Mouse (Mus musculus): Measurements from ENCODE around the gene Sptbn4. TPM values are rescaled to one million over a fixed set of nuclear protein-coding genes. Genes with fewer than 3 reads are reported as not detected.
A peak's percentile ranks its signal among the peaks of the same experiment; 100 is the strongest.

The Sptbn4 gene
- polyA plus RNA-seq, 1 experiment from 2014 or later: 0.28 TPM

DNA sequence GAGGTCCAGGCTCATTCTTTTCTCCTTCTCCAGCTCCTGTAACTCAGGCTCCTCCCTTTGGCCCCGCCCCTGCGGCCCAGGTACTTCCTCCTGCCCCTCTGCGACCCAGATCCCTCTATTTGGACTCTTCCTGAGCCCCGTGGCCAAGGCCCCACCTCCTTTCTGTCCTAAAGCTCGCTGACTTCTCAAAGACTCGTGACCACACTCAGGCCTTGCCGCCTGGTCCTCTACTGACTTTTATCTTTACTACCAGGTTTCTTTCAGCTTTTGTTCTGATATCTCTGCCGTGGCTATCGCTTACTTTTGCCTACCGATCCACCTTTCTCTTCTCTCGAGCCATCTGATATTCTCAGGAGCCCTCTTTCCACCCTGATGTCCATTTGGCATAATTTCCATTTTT, 79.5 kb downstream of the Sptbn4 start:
- Histone ChIP-seq H3K9ac (replicated peaks; ENCODE audit: low read length) (no peak overlapping the region), H3K27me3 (ENCODE audit: control insufficient read depth, insufficient read depth, low read length) (peaks cover 88% of the 10 kb centered on the region), H3K27ac (replicated peaks; ENCODE audit: low read depth, low read length) (no peak overlapping the region), H3K4me2 (ENCODE audit: low read depth, low read length) (no peak overlapping the region; the same call in 1 of the 2 replicates), H3K4me3 (ENCODE audit: low read depth, low read length) (no peak overlapping the region), H3K36me3 (replicated peaks; ENCODE audit: control insufficient read depth, insufficient read depth, low read depth, low read length) (no peaks in the 10 kb centered on the region), H3K9me3 (replicated peaks; ENCODE audit: control insufficient read depth, low read length) (peaks cover 3% of the 10 kb centered on the region), H3K4me1 (ENCODE audit: control insufficient read depth, insufficient read depth, low read length) (no peaks in the 10 kb centered on the region; the same call in 1 of the 2 replicates)
- no peak for ATAC-seq (replicated peaks; ENCODE audit: insufficient number of reproducible peaks, low FRiP score, low TSS enrichment, low read depth)
- WGBS: 12% methylated on average over 11 of the region's 11 CpGs
- peak; percentile 20 for DNase-seq (ENCODE audit: low spot score)

DNA sequence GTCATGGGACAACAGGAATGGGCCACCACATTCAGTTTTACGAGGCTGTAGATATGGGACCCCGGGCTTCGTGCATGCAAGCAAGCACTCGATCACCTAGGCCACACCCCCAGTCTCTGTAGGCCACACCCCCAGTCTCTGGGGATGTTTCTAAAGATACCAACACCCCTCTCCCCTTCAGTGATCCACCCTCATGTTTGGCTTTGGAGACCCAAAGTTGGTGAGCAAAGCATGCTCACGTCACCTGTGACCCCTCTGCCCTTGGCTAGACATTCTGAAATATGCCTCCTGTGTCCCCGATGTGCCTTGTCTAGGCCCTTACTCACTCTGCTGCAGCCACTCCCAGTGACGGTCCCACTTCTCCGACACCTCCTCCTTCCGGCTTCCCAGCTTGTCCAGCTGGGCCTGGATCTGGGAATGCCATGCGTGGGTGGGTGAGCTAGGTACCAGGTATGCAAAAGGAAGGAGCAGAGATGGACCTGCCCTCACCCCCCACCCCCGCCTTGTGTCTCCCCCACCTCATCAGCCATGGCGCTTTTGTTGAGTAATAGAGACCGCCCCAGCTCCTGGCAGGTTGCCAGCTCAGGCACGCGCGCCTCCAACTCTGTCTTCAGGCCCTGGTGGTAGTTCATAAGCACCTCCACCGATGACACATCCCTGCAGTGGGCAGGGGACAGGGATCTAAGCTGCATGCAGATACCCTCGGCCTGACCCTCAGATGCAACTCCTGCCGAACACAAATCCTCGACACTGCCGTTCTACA, 81.2 kb downstream of the Sptbn4 start:
- no peak overlapping the region for H3K4me2 ChIP-seq (ENCODE audit: low read depth, low read length)
- no peaks in the 10 kb centered on the region; the same call in 1 of the 2 replicates for H3K4me1 ChIP-seq (ENCODE audit: control insufficient read depth, insufficient read depth, low read length)
- 40% methylated on average over 21 of the region's 21 CpGs for WGBS
- ATAC-seq (replicated peaks; ENCODE audit: insufficient number of reproducible peaks, low FRiP score, low TSS enrichment, low read depth): no peak
- H3K4me3 ChIP-seq (ENCODE audit: low read depth, low read length): no peak overlapping the region
- DNase-seq (ENCODE audit: low spot score): no peak
- H3K9ac ChIP-seq (replicated peaks; ENCODE audit: low read length): no peak overlapping the region
- no peak overlapping the region for H3K27ac ChIP-seq (replicated peaks; ENCODE audit: low read depth, low read length)
- no peaks in the 10 kb centered on the region for H3K36me3 ChIP-seq (replicated peaks; ENCODE audit: control insufficient read depth, insufficient read depth, low read depth, low read length)
- H3K9me3 ChIP-seq (replicated peaks; ENCODE audit: control insufficient read depth, low read length): peaks cover 3% of the 10 kb centered on the region
- H3K27me3 ChIP-seq (ENCODE audit: control insufficient read depth, insufficient read depth, low read length): peaks cover 77% of the 10 kb centered on the region

DNA sequence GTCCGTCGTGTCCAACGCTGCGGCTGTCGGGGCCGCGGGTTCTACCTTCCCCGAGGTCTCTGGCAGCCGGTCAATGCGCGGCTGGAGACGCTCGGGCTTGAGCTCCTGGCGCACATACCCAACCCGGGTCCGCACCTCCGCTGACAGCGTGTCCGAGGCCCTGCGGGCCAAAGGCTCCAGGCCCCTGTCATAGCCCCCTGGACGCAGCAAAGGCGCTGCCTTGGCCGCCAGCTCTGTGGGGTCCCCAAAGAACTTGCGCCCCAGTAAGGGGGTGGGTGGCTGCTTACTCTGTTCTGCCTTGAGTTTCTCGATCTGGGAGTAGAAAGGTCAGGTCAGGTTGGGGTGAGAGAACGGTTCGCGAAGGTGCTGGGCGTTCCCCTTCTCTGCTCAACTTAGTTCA, 83.1 kb downstream of the Sptbn4 start:
- no peaks in the 10 kb centered on the region for H3K36me3 ChIP-seq (replicated peaks; ENCODE audit: control insufficient read depth, insufficient read depth, low read depth, low read length)
- H3K27me3 ChIP-seq (ENCODE audit: control insufficient read depth, insufficient read depth, low read length): peaks cover 63% of the 10 kb centered on the region
- no peak overlapping the region for H3K4me2 ChIP-seq (ENCODE audit: low read depth, low read length)
- DNase-seq (ENCODE audit: low spot score) (no peak), ATAC-seq (replicated peaks; ENCODE audit: insufficient number of reproducible peaks, low FRiP score, low TSS enrichment, low read depth) (no peak)
- H3K4me3 ChIP-seq (ENCODE audit: low read depth, low read length): no peak overlapping the region; the same call in 1 of the 2 replicates
- no peak overlapping the region for H3K9ac ChIP-seq (replicated peaks; ENCODE audit: low read length)
- no peak overlapping the region for H3K27ac ChIP-seq (replicated peaks; ENCODE audit: low read depth, low read length)
- 2% methylated on average over 29 of the region's 29 CpGs for WGBS
- H3K4me1 ChIP-seq (ENCODE audit: control insufficient read depth, insufficient read depth, low read length): no peaks in the 10 kb centered on the region; the same call in 1 of the 2 replicates
- H3K9me3 ChIP-seq (replicated peaks; ENCODE audit: control insufficient read depth, low read length): no peaks in the 10 kb centered on the region

DNA sequence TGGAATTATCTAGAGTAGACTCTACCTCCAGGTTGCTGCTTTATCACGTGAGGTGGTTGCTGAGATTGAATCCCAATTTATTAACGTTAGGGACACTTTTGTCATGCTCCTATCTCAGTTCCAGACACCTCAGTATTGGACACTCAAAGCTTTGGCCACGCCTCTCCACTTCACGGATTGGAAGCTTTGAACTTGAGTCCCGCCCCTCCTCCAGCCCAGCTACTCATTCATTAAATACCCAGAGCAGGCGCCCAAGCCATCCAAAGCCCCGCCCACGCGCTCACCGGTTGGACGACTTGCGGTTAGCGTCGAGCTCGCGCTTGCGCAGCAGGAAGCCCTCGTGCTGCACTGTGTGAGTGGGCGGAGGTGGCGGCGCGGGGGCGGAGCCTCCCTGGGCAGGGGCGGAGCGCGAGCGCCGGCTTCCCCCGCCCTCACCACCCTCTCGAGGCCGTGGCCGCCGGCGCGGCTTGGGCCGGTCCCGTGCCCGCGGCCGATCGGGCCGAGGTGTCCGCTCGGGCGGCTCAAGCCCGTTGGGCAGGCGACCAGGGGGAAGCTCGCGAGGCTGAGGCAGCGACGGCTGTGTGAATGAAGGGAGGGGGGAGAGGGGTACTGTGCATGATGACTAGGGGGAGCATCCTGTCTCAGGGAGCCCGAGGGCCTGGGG, 86.1 kb downstream of the Sptbn4 start:
- Histone ChIP-seq H3K4me2 (ENCODE audit: low read depth, low read length) (peak overlapping the region; percentile 90), H3K36me3 (replicated peaks; ENCODE audit: control insufficient read depth, insufficient read depth, low read depth, low read length) (no peaks in the 10 kb centered on the region), H3K27ac (replicated peaks; ENCODE audit: low read depth, low read length) (no peak overlapping the region), H3K4me1 (ENCODE audit: control insufficient read depth, insufficient read depth, low read length) (no peaks in the 10 kb centered on the region; the same call in 1 of the 2 replicates), H3K27me3 (ENCODE audit: control insufficient read depth, insufficient read depth, low read length) (peaks cover 41% of the 10 kb centered on the region), H3K9ac (replicated peaks; ENCODE audit: low read length) (peak overlapping the region; percentile 62), H3K4me3 (ENCODE audit: low read depth, low read length) (peak overlapping the region; percentile 47), H3K9me3 (replicated peaks; ENCODE audit: control insufficient read depth, low read length) (no peaks in the 10 kb centered on the region)
- peak; percentile 100 for DNase-seq (ENCODE audit: low spot score)
- 0% methylated on average over 52 of the region's 52 CpGs for WGBS
- peak; percentile 93 for ATAC-seq (replicated peaks; ENCODE audit: insufficient number of reproducible peaks, low FRiP score, low TSS enrichment, low read depth)

DNA sequence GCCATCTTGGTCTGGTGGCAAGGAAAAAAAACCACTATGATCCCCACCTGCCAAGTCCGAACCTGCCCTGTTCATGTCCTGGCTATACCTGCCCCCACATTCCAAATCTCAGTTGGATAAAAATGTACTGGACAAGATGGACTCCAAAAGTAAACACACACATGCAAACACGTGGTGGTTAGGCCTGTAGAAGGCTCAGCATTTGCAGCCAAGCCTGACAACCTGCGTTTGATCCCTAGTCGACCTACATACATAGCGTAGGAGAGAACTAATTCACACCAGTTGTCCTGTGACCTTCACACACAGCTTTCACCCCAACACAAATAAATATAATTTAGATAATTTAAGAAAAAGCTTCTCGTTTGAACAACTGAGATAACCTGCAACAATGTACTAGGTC, 86.7 kb downstream of the Sptbn4 start:
- peaks cover 34% of the 10 kb centered on the region for H3K27me3 ChIP-seq (ENCODE audit: control insufficient read depth, insufficient read depth, low read length)
- H3K36me3 ChIP-seq (replicated peaks; ENCODE audit: control insufficient read depth, insufficient read depth, low read depth, low read length): no peaks in the 10 kb centered on the region
- H3K4me3 ChIP-seq (ENCODE audit: low read depth, low read length): peak overlapping the region; percentile 10; the same call in 1 of the 2 replicates
- no peaks in the 10 kb centered on the region for H3K9me3 ChIP-seq (replicated peaks; ENCODE audit: control insufficient read depth, low read length)
- no peaks in the 10 kb centered on the region; the same call in 1 of the 2 replicates for H3K4me1 ChIP-seq (ENCODE audit: control insufficient read depth, insufficient read depth, low read length)
- ATAC-seq (replicated peaks; ENCODE audit: insufficient number of reproducible peaks, low FRiP score, low TSS enrichment, low read depth) (no peak), DNase-seq (ENCODE audit: low spot score) (no peak)
- H3K9ac ChIP-seq (replicated peaks; ENCODE audit: low read length): no peak overlapping the region
- 49% methylated on average over 6 of the region's 6 CpGs for WGBS
- H3K4me2 ChIP-seq (ENCODE audit: low read depth, low read length): peak overlapping the region; percentile 36
- no peak overlapping the region for H3K27ac ChIP-seq (replicated peaks; ENCODE audit: low read depth, low read length)

DNA sequence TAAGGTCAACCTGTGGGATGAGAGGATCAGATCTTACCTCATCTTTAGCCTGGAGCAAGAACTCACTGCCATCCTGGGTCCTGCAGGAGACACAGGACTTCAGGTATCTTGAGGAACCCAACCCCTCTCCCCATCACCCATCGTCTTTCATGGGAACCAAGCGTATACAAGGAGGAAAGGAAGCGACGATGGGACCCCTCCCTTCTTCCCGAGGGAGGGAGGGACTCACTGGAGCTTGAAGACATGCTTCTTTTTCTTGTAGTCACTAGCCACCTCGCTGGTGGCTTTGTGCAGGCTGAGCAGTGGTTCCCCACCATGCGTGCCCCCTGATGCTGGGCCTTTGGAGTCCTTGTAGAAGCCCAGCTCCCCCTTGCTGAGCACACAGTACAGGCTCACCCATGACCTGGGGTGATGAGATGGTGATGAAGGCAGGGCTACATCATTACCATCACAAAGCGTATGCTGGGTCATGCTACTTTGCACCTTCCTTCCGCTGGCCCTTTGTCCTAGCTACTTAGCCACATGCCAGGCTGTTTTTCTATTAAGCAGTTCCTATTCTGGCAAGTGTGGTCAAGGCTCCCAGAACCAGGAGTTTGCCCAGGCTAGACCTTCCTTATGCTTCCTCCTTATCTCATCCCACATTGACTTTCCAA, 87.7 kb downstream of the Sptbn4 start:
- DNase-seq (ENCODE audit: low spot score): no peak
- H3K4me2 ChIP-seq (ENCODE audit: low read depth, low read length): no peak overlapping the region
- peaks cover 25% of the 10 kb centered on the region for H3K27me3 ChIP-seq (ENCODE audit: control insufficient read depth, insufficient read depth, low read length)
- H3K9me3 ChIP-seq (replicated peaks; ENCODE audit: control insufficient read depth, low read length): no peaks in the 10 kb centered on the region
- H3K36me3 ChIP-seq (replicated peaks; ENCODE audit: control insufficient read depth, insufficient read depth, low read depth, low read length): no peaks in the 10 kb centered on the region
- no peak for ATAC-seq (replicated peaks; ENCODE audit: insufficient number of reproducible peaks, low FRiP score, low TSS enrichment, low read depth)
- H3K27ac ChIP-seq (replicated peaks; ENCODE audit: low read depth, low read length): no peak overlapping the region
- H3K9ac ChIP-seq (replicated peaks; ENCODE audit: low read length): no peak overlapping the region
- no peak overlapping the region for H3K4me3 ChIP-seq (ENCODE audit: low read depth, low read length)
- H3K4me1 ChIP-seq (ENCODE audit: control insufficient read depth, insufficient read depth, low read length): no peaks in the 10 kb centered on the region; the same call in 1 of the 2 replicates
- WGBS: 89% methylated on average over 9 of the region's 9 CpGs

DNA sequence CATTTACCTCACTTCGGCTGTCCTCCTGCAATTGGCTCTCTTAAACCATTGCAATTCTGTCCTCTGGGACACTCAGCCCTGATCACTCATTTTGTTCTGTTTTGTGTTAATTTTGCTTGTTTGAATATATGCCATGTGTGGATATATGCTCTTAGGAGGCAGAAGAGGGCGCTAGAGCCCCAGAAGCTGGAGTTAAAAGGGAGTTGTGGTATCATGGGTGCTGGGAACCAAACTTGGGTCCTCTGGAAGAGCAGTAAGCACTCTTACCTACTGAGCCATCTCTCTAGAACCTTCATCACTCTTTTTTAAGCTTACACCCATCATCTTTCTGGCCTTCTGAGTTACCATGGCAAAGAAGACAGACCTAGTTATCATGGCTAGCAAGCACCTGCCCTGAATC, 88.3 kb downstream of the Sptbn4 start:
- peaks cover 18% of the 10 kb centered on the region for H3K27me3 ChIP-seq (ENCODE audit: control insufficient read depth, insufficient read depth, low read length)
- no peak for DNase-seq (ENCODE audit: low spot score)

More for the DNA sequence above, 88.3 kb downstream of the Sptbn4 start:
- H3K27ac ChIP-seq (replicated peaks; ENCODE audit: low read depth, low read length): no peak overlapping the region
- no peak overlapping the region for H3K9ac ChIP-seq (replicated peaks; ENCODE audit: low read length)
- no peak for ATAC-seq (replicated peaks; ENCODE audit: insufficient number of reproducible peaks, low FRiP score, low TSS enrichment, low read depth)
- no peak overlapping the region for H3K4me3 ChIP-seq (ENCODE audit: low read depth, low read length)
- no peaks in the 10 kb centered on the region for H3K9me3 ChIP-seq (replicated peaks; ENCODE audit: control insufficient read depth, low read length)
- WGBS: 69% methylated on average over 2 of the region's 2 CpGs
- H3K36me3 ChIP-seq (replicated peaks; ENCODE audit: control insufficient read depth, insufficient read depth, low read depth, low read length): no peaks in the 10 kb centered on the region
- peaks cover 4% of the 10 kb centered on the region; the same call in 1 of the 2 replicates for H3K4me1 ChIP-seq (ENCODE audit: control insufficient read depth, insufficient read depth, low read length)
- no peak overlapping the region for H3K4me2 ChIP-seq (ENCODE audit: low read depth, low read length)
